Mouse (Mus musculus): ENCODE results near the gene Eef1akmt1. TPM values are rescaled to one million over a fixed set of nuclear protein-coding genes. Genes with fewer than 3 reads are reported as not detected.

Gene Eef1akmt1
- total and polyA plus RNA-seq, 3 experiments, result 32.4 to 34.0 (median 33.8) TPM

- H3K27me3 ChIP-seq (ENCODE audit: control insufficient read depth, insufficient read depth, low read length), result no peaks in the 10 kb centered on the region
- WGBS, result 5% methylated on average over 81 of the region's 104 CpGs
Measured at GRCm38 (mm10) chr14:57524671-57525387, 46.6 kb downstream of the Eef1akmt1 start, which contains the start of gene Il17d. Il17d (plus strand) TSS chr14:57524777.

GRCm38 (mm10) chr14:57523762-57524161, 47.6 kb downstream of the Eef1akmt1 start:
- no peak for DNase-seq
- Histone ChIP-seq H3K4me1 (ENCODE audit: control insufficient read depth, insufficient read depth, low read length) (no peaks in the 10 kb centered on the region; the same call in 1 of the 2 replicates), H3K4me3 (no peak overlapping the region), H3K79me2 (replicated peaks; ENCODE audit: control insufficient read depth, insufficient read depth, low read length) (no peaks in the 10 kb centered on the region), H3K27ac (no peak overlapping the region), H3K36me3 (ENCODE audit: control insufficient read depth, insufficient read depth, low read length) (no peaks in the 10 kb centered on the region), H3K9ac (ENCODE audit: low read depth, low read length) (no peak overlapping the region), H3K27me3 (ENCODE audit: control insufficient read depth, insufficient read depth, low read length) (no peaks in the 10 kb centered on the region)
- no peak for TF ChIP-seq CTCF (IDR thresholded peaks at IDR 0.05)
- no peak for TF ChIP-seq POLR2A (IDR thresholded peaks at IDR 0.05; ENCODE audit: insufficient read depth, low read depth, low read length)
- no peak for TF ChIP-seq EP300 (IDR thresholded peaks at IDR 0.05; ENCODE audit: insufficient read depth, low read depth, low read length)
- intact Hi-C loops (cut with DNase I), result no loop called here
- WGBS, result 93% methylated on average over 9 of the region's 9 CpGs

More at GRCm38 (mm10) chr14:57524671-57525387, 46.6 kb downstream of the Eef1akmt1 start, which contains the start of gene Il17d:
- H3K4me1 ChIP-seq (ENCODE audit: control insufficient read depth, insufficient read depth, low read length), result peaks cover 4% of the 10 kb centered on the region
- intact Hi-C loops (cut with DNase I), result no loop called here
- DNase-seq, result peak; percentile 55 to 64
- H3K36me3 ChIP-seq (ENCODE audit: control insufficient read depth, insufficient read depth, low read length), result no peaks in the 10 kb centered on the region
- peak within 1 kb of the TSS; percentile 59 for H3K4me3 ChIP-seq
- no peak for TF ChIP-seq POLR2A (IDR thresholded peaks at IDR 0.05; ENCODE audit: insufficient read depth, low read depth, low read length)
- no peak for TF ChIP-seq CTCF (IDR thresholded peaks at IDR 0.05)
- no peak for TF ChIP-seq EP300 (IDR thresholded peaks at IDR 0.05; ENCODE audit: insufficient read depth, low read depth, low read length)
- no peaks in the 10 kb centered on the region for H3K79me2 ChIP-seq (replicated peaks; ENCODE audit: control insufficient read depth, insufficient read depth, low read length)
- H3K27ac ChIP-seq, result no peak within 1 kb of the TSS; the same call in 1 of the 2 replicates
- peak within 1 kb of the TSS; percentile 79 for H3K9ac ChIP-seq (ENCODE audit: low read depth, low read length)

- H3K4me3 ChIP-seq, result no peak overlapping the region
- intact Hi-C loops (cut with DNase I), result no loop called here
- WGBS, result 81% methylated on average over 7 of the region's 7 CpGs
- no peaks in the 10 kb centered on the region for H3K4me1 ChIP-seq (ENCODE audit: control insufficient read depth, insufficient read depth, low read length)
- H3K27me3 ChIP-seq (ENCODE audit: control insufficient read depth, insufficient read depth, low read length), result no peaks in the 10 kb centered on the region
- H3K79me2 ChIP-seq (replicated peaks; ENCODE audit: control insufficient read depth, insufficient read depth, low read length), result no peaks in the 10 kb centered on the region
- no peak for TF ChIP-seq POLR2A (IDR thresholded peaks at IDR 0.05; ENCODE audit: insufficient read depth, low read depth, low read length)
- no peak for TF ChIP-seq CTCF (IDR thresholded peaks at IDR 0.05)
- no peak for TF ChIP-seq EP300 (IDR thresholded peaks at IDR 0.05; ENCODE audit: insufficient read depth, low read depth, low read length)
- no peak for DNase-seq
- H3K36me3 ChIP-seq (ENCODE audit: control insufficient read depth, insufficient read depth, low read length), result no peaks in the 10 kb centered on the region
- no peak overlapping the region for H3K9ac ChIP-seq (ENCODE audit: low read depth, low read length)
- H3K27ac ChIP-seq, result no peak overlapping the region
Measured at GRCm38 (mm10) chr14:57517001-57517400, 54.4 kb downstream of the Eef1akmt1 start.

GRCm38 (mm10) chr14:57515156-57515762, 56.2 kb downstream of the Eef1akmt1 start:
- no peaks in the 10 kb centered on the region for H3K79me2 ChIP-seq (replicated peaks; ENCODE audit: control insufficient read depth, insufficient read depth, low read length)
- TF ChIP-seq POLR2A (IDR thresholded peaks at IDR 0.05; ENCODE audit: insufficient read depth, low read depth, low read length), result no peak
- no peak for TF ChIP-seq EP300 (IDR thresholded peaks at IDR 0.05; ENCODE audit: insufficient read depth, low read depth, low read length)
- no peak for TF ChIP-seq CTCF (IDR thresholded peaks at IDR 0.05)
- no peak for DNase-seq
- no peak overlapping the region for H3K27ac ChIP-seq
- H3K36me3 ChIP-seq (ENCODE audit: control insufficient read depth, insufficient read depth, low read length), result no peaks in the 10 kb centered on the region
- intact Hi-C loops (cut with DNase I), result no loop called here
- no peaks in the 10 kb centered on the region for H3K4me1 ChIP-seq (ENCODE audit: control insufficient read depth, insufficient read depth, low read length)
- H3K9ac ChIP-seq (ENCODE audit: low read depth, low read length), result no peak overlapping the region
- WGBS, result 65% methylated on average over 6 of the region's 6 CpGs
- H3K4me3 ChIP-seq, result no peak overlapping the region
- H3K27me3 ChIP-seq (ENCODE audit: control insufficient read depth, insufficient read depth, low read length), result no peaks in the 10 kb centered on the region

- H3K36me3 ChIP-seq (ENCODE audit: control insufficient read depth, insufficient read depth, low read length), result no peaks in the 10 kb centered on the region
- H3K4me3 ChIP-seq, result no peak overlapping the region
- no peak for TF ChIP-seq EP300 (IDR thresholded peaks at IDR 0.05; ENCODE audit: insufficient read depth, low read depth, low read length)
- no peak for TF ChIP-seq POLR2A (IDR thresholded peaks at IDR 0.05; ENCODE audit: insufficient read depth, low read depth, low read length)
- no peak for TF ChIP-seq CTCF (IDR thresholded peaks at IDR 0.05)
- DNase-seq, result no peak
- H3K27me3 ChIP-seq (ENCODE audit: control insufficient read depth, insufficient read depth, low read length), result no peaks in the 10 kb centered on the region
- H3K4me1 ChIP-seq (ENCODE audit: control insufficient read depth, insufficient read depth, low read length), result no peaks in the 10 kb centered on the region
- H3K9ac ChIP-seq (ENCODE audit: low read depth, low read length), result no peak overlapping the region
- no peaks in the 10 kb centered on the region for H3K79me2 ChIP-seq (replicated peaks; ENCODE audit: control insufficient read depth, insufficient read depth, low read length)
- H3K27ac ChIP-seq, result no peak overlapping the region
- WGBS, result 54% methylated on average over 6 of the region's 6 CpGs
- intact Hi-C loops (cut with DNase I), result no loop called here
Measured at GRCm38 (mm10) chr14:57509554-57509953, 61.9 kb downstream of the Eef1akmt1 start.

GRCm38 (mm10) chr14:57503729-57504128, 67.7 kb downstream of the Eef1akmt1 start:
- Histone ChIP-seq H3K4me3 (no peak overlapping the region), H3K9ac (ENCODE audit: low read depth, low read length) (no peak overlapping the region), H3K27me3 (ENCODE audit: control insufficient read depth, insufficient read depth, low read length) (no peaks in the 10 kb centered on the region), H3K27ac (no peak overlapping the region), H3K36me3 (ENCODE audit: control insufficient read depth, insufficient read depth, low read length) (no peaks in the 10 kb centered on the region), H3K79me2 (replicated peaks; ENCODE audit: control insufficient read depth, insufficient read depth, low read length) (no peaks in the 10 kb centered on the region), H3K4me1 (ENCODE audit: control insufficient read depth, insufficient read depth, low read length) (no peaks in the 10 kb centered on the region)
- intact Hi-C loops (cut with DNase I), result no loop called here
- DNase-seq, result no peak
- WGBS, result 87% methylated on average over 6 of the region's 6 CpGs
- TF ChIP-seq CTCF (IDR thresholded peaks at IDR 0.05) (no peak), EP300 (IDR thresholded peaks at IDR 0.05; ENCODE audit: insufficient read depth, low read depth, low read length) (no peak), POLR2A (IDR thresholded peaks at IDR 0.05; ENCODE audit: insufficient read depth, low read depth, low read length) (no peak)

Other genes with a start within 250 kb of the Eef1akmt1 start
- 1 to 10 TPM; 5.6 to 6.7 TPM for gene Cryl1, start 173.1 kb downstream of the Eef1akmt1 start, total RNA-seq (2021)
- gene Cryl1, start 173.1 kb downstream of the Eef1akmt1 start, polyA plus RNA-seq (2012; rRNA removed), result 12.4 and 12.9 TPM in 2 replicates
- gene Ift88, start 147.6 kb downstream of the Eef1akmt1 start, total RNA-seq (2021), result 1 to 10 TPM; 4.5 to 5.1 TPM
- 2.6 and 4.3 TPM in 2 replicates for gene Ift88, start 147.6 kb downstream of the Eef1akmt1 start, polyA plus RNA-seq (2012; rRNA removed)
- 1 to 10 TPM; 2.2 to 3.3 TPM for gene Il17d, start 46.8 kb downstream of the Eef1akmt1 start, total RNA-seq (2021)
- 8.0 and 10.1 TPM in 2 replicates for gene Il17d, start 46.8 kb downstream of the Eef1akmt1 start, polyA plus RNA-seq (2012; rRNA removed)
- gene Xpo4, start 93.8 kb upstream of the Eef1akmt1 start, total RNA-seq (2021), result 10 to 100 TPM; 10.9 to 12.7 TPM
- gene Xpo4, start 93.8 kb upstream of the Eef1akmt1 start, polyA plus RNA-seq (2012; rRNA removed), result 2.8 and 6.4 TPM in 2 replicates
- 1 to 10 TPM; 1.9 to 2.2 TPM for gene Gm49361, start 174.5 kb upstream of the Eef1akmt1 start, total RNA-seq (2021)
- gene Gm49361, start 174.5 kb upstream of the Eef1akmt1 start, polyA plus RNA-seq (2012; rRNA removed), result not detected in 2 replicates
- 10 to 100 TPM; 30.1 to 31.2 TPM for gene Lats2, start 186.8 kb upstream of the Eef1akmt1 start, total RNA-seq (2021)
- gene Lats2, start 186.8 kb upstream of the Eef1akmt1 start, polyA plus RNA-seq (2012; rRNA removed), result 18.6 and 22.8 TPM in 2 replicates
- gene Sap18, start 226.6 kb upstream of the Eef1akmt1 start, total RNA-seq (2021), result 10 to 100 TPM; 74.8 to 80.2 TPM
- 4.0 and 5.6 TPM in 2 replicates for gene Sap18, start 226.6 kb upstream of the Eef1akmt1 start, polyA plus RNA-seq (2012; rRNA removed)

All from heart, adult 2 months (tissue).